Mouse (Mus musculus): ENCODE measurements around the gene A730015C16Rik. TPM values are rescaled to one million over a fixed set of nuclear protein-coding genes. Genes with fewer than 3 reads are reported as not detected.

The A730015C16Rik gene
- not detected for polyA plus RNA-seq (2014; fragmentation: Illumina TruSeq; extraction: RNeasy Lipid Tissue Mini Kit (QIAGEN cat#74804); ENCODE audit: low read depth, low replicate concordance)

DNA sequence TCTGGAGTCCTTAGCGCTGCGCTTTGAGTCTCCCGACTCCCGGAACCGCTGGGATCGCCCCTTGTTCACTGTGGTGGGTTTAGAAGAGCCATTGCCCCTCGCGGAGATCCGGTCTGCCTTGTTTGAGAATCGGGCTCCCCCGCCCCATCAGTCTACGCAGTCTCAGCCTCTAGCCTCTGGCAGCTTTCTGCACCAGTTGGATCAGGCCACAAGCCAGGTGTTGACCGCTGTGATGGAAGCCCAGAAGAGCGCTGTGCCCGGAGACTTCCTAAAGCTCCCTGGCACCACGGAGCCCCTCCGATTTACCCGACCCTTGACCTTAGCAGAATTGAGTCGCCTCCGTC, at the start of gene A730015C16Rik:
Gene A730015C16Rik (minus strand): TSS at position 115 of the 344 bp plus-strand sequence.

GRCm38 (mm10) chr4:108878963-108879822, 30.8 kb upstream of the A730015C16Rik start, which contains the start of gene Rab3b:
Rab3b (plus strand) TSS chr4:108879063.

DNA sequence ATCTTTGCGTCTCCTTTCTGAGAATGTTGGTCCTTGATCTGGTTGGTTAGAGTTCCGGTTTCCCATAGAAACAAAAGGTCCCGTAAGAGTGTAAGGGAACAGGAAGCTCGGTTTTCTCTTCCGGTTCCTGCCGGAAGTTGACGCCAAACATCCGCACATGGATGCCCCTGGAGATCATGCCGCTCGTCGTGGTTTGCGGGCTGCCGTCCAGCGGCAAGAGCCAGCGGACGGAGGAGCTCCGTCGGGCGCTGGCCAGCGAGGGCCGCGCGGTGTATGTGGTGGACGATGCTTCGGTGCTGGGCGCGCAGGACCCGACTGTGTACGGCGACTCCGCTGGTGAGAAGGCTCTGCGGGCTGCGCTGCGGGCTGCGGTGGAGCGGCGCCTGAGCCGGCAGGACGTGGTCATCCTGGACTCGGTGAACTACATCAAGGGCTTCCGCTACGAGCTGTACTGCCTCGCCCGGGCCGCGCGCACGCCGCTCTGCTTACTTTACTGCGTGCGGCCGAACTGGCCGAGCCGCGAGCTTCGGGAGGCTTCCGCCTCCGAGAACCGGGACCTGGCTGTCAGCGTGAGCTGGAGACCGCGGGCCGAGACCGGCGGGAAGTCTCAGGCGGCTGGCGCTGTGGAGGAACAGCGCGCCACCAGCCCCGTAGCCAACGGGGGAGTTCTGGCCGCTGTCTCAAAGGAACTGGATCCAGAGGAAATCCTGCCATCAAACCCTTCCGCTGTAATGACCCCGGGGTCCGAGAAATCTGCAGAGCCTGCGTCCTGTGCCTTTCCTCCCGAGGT, 509 bp downstream of the A730015C16Rik start, which contains the start of gene Kti12:
Gene Kti12 (plus strand): TSS at position 71 of the 790 bp plus-strand sequence.

GRCm38 (mm10) chr4:108834115-108834970, 14.1 kb downstream of the A730015C16Rik start, which contains the start of gene Txndc12:
Txndc12 (plus strand) TSS chr4:108834601.

DNA sequence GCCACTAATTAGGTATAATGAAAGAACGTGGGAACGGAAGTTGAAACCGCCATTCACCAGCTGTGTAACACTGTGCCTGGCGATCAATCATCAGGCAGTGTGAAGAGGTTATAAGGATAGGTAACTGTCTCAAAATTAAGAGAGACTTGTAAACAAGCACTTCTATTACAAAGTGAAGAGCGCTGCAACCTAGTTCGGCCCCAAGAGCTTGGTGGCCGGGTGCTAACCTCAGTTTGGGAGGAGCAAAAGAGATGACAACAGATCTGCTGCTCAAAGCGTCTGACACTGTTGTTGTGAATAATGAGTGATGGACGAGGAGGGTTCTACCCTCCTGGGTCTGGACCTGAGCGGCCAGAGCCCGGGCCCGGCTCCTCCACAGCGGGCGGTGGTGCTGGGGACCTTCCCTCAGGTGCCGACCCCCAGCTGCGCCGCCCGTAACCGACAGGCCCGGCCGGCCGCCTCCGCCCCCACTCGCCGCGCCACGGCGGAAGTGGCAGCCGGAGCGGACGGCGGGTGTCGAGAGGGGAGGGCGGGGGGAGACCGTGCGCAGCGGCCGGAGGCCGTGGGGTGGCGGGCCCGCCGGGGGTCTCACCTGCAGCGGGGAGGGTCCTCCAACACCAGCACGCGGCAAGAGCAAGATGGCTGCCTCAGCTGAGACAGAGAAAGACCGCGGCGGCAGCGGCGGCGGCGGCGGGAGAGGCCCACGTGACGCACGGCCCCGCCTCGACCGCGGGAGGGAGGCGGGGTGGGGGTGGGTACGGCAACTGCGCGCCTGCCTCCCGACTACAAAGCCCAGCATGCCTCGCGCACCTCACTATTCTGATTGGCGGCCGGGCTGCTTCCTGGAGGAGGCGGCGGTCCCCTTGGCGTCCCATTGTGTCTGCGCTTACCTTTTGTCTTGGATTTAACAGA, 15.2 kb downstream of the A730015C16Rik start, which contains the start of gene Btf3l4:
Gene Btf3l4 (minus strand): TSS at position 699 of the 912 bp plus-strand sequence.

Other genes starting within 250 kb of the A730015C16Rik start
- gene Cc2d1b, start 228.7 kb downstream of the A730015C16Rik start, polyA plus RNA-seq (2014; fragmentation: Illumina TruSeq; extraction: RNeasy Lipid Tissue Mini Kit (QIAGEN cat#74804); ENCODE audit: low read depth, low replicate concordance) = 95.9 TPM
- 1.0 TPM for gene 3110021N24Rik, start 129.0 kb downstream of the A730015C16Rik start, polyA plus RNA-seq (2014; fragmentation: Illumina TruSeq; extraction: RNeasy Lipid Tissue Mini Kit (QIAGEN cat#74804); ENCODE audit: low read depth, low replicate concordance)
- gene Zfyve9, start 67.8 kb downstream of the A730015C16Rik start, polyA plus RNA-seq (2014; fragmentation: Illumina TruSeq; extraction: RNeasy Lipid Tissue Mini Kit (QIAGEN cat#74804); ENCODE audit: low read depth, low replicate concordance) = 67.9 TPM
- gene Btf3l4, start 15.0 kb downstream of the A730015C16Rik start, polyA plus RNA-seq (2014; fragmentation: Illumina TruSeq; extraction: RNeasy Lipid Tissue Mini Kit (QIAGEN cat#74804); ENCODE audit: low read depth, low replicate concordance) = 372 TPM
- gene Txndc12, start 14.0 kb downstream of the A730015C16Rik start, polyA plus RNA-seq (2014; fragmentation: Illumina TruSeq; extraction: RNeasy Lipid Tissue Mini Kit (QIAGEN cat#74804); ENCODE audit: low read depth, low replicate concordance) = 66.2 TPM
- 26.3 TPM for gene Kti12, start 834 bp downstream of the A730015C16Rik start, polyA plus RNA-seq (2014; fragmentation: Illumina TruSeq; extraction: RNeasy Lipid Tissue Mini Kit (QIAGEN cat#74804); ENCODE audit: low read depth, low replicate concordance)
- gene Rab3b, start 30.4 kb upstream of the A730015C16Rik start, polyA plus RNA-seq (2014; fragmentation: Illumina TruSeq; extraction: RNeasy Lipid Tissue Mini Kit (QIAGEN cat#74804); ENCODE audit: low read depth, low replicate concordance) = 12.7 TPM
- gene Nrd1, start 152.0 kb upstream of the A730015C16Rik start, polyA plus RNA-seq (2014; fragmentation: Illumina TruSeq; extraction: RNeasy Lipid Tissue Mini Kit (QIAGEN cat#74804); ENCODE audit: low read depth, low replicate concordance) = 542 TPM